In the genomic region with DNA sequence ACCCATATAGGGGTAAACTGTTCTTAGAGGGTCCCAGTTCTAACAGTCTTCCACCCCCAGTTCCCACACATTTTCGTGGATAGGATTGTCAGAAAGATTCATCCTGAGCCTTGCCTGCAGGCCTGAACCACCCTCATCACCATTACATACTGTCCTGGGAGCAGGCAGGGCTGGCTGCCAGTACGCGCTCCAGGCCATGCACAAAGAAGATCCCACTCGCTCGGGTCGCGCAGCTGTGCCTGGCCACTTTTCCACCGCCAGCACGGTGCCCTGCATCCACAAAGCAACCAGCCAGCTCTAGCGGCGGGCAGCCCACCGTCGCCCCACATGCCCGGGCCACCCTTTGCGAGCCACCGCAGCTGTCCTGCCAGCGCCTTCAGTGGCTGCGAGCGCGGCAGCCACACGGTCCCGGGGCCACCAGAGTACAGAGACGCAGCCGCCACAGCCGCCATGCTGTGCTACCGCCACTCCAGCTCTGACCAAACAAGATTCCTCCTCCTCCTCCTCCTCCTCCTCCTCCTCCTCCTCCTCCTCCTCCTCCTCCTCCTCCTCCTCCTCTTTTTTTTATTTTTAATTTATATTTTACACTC, we compare ENCODE assay signal across 8 mouse cellular contexts. TPM values are rescaled to one million over a fixed set of nuclear protein-coding genes. Genes with fewer than 3 reads are reported as not detected.
DNase-seq lines count a peak whose midpoint lies in the region; ATAC-seq and TF ChIP-seq lines count a peak whose summit lies in the region.

No protein-coding gene starts in this region.

- peak overlapping the region; percentile 40 for H3K4me3 ChIP-seq in heart, embryonic 12.5 days
- H3K4me3 ChIP-seq in testis, adult 2 months (ENCODE audit: control insufficient read depth, low read depth, low read length): peak overlapping the region; percentile 40
- no peak overlapping the region for H3K4me3 ChIP-seq in limb, embryonic 11.5 days (ENCODE audit: low read depth, low read length)
- H3K4me3 ChIP-seq in stomach, embryonic 16.5 days (replicated peaks; ENCODE audit: low read length): peak overlapping the region; percentile 16

- WGBS in heart, embryonic 12.5 days: 31% methylated on average over 21 of the region's 26 CpGs
- 42% methylated on average over 26 of the region's 26 CpGs for WGBS in limb, embryonic 11.5 days
- whole genome bisulfite sequencing in stomach, embryonic 16.5 days: 43% methylated on average over 20 of the region's 26 CpGs

- ATAC-seq in heart, embryonic 12.5 days (ENCODE audit: insufficient number of reproducible peaks, low FRiP score): no peak
- ATAC-seq in limb, embryonic 11.5 days (ENCODE audit: insufficient number of reproducible peaks, low FRiP score, low TSS enrichment, low read depth): no peak
- ATAC-seq in stomach, embryonic 16.5 days (ENCODE audit: insufficient read depth, low FRiP score): no peak

- peaks cover 10% of the 10 kb centered on the region; the same call in 1 of the 2 replicates for H3K27me3 ChIP-seq in heart, embryonic 12.5 days (replicated peaks)
- no peaks in the 10 kb centered on the region for H3K27me3 ChIP-seq in testis, adult 2 months (ENCODE audit: control insufficient read depth, insufficient read depth, low read length)
- no peaks in the 10 kb centered on the region; the same call in 1 of the 2 replicates for H3K27me3 ChIP-seq in limb, embryonic 11.5 days (ENCODE audit: control insufficient read depth, insufficient read depth, low read length)
- H3K27me3 ChIP-seq in stomach, embryonic 16.5 days (ENCODE audit: control insufficient read depth, insufficient read depth, low read length): no peaks in the 10 kb centered on the region; the same call in 1 of the 2 replicates

- H3K9ac ChIP-seq in heart, embryonic 12.5 days: no peak overlapping the region
- H3K9ac ChIP-seq in limb, embryonic 11.5 days (ENCODE audit: low read length): peak overlapping the region; percentile 34
- no peak overlapping the region for H3K9ac ChIP-seq in stomach, embryonic 16.5 days (ENCODE audit: low read length)

- no peak for TF ChIP-seq CTCF in testis, adult 2 months (IDR thresholded peaks at IDR 0.05; ENCODE audit: control insufficient read depth, insufficient read depth, insufficient replicate concordance, low read depth, low read length)

- no peak overlapping the region for H3K27ac ChIP-seq in heart, embryonic 12.5 days (ENCODE audit: poor library complexity, severe bottlenecking)
- no peak overlapping the region for H3K27ac ChIP-seq in testis, adult 2 months (ENCODE audit: control insufficient read depth, insufficient read depth, low read depth, low read length)
- no peak overlapping the region for H3K27ac ChIP-seq in limb, embryonic 11.5 days (replicated peaks; ENCODE audit: low read depth, low read length)
- H3K27ac ChIP-seq in stomach, embryonic 16.5 days (ENCODE audit: low read length): no peak overlapping the region

- DNase-seq in heart, adult 9 months (ENCODE audit: low spot score in 2 of 2): no peak
- no peak for DNase-seq in testis, postnatal 10 days (ENCODE audit: low spot score)
- DNase-seq in limb, embryonic 11.5 days (ENCODE audit: low spot score): peak; percentile 20
- no peak for DNase-seq in spleen, postnatal 14 days (ENCODE audit: low spot score in 2 of 2)
- DNase-seq in adrenal gland, adult 2 months: no peak

- TF ChIP-seq POLR2A in testis, adult 2 months (IDR thresholded peaks at IDR 0.05; ENCODE audit: control insufficient read depth, low read depth, low read length): no peak

- no peaks in the 10 kb centered on the region for H3K4me1 ChIP-seq in heart, embryonic 12.5 days (replicated peaks)
- no peaks in the 10 kb centered on the region; the same call in 1 of the 2 replicates for H3K4me1 ChIP-seq in testis, adult 2 months (ENCODE audit: control insufficient read depth, insufficient read depth, low read length)
- H3K4me1 ChIP-seq in limb, embryonic 11.5 days (ENCODE audit: control insufficient read depth, insufficient read depth, low read length): no peaks in the 10 kb centered on the region
- H3K4me1 ChIP-seq in stomach, embryonic 16.5 days (ENCODE audit: control insufficient read depth, insufficient read depth, low read length): no peaks in the 10 kb centered on the region

- H3K36me3 ChIP-seq in heart, embryonic 12.5 days: no peaks in the 10 kb centered on the region
- H3K36me3 ChIP-seq in testis, adult 2 months (ENCODE audit: control insufficient read depth, insufficient read depth, low read length): no peaks in the 10 kb centered on the region
- H3K36me3 ChIP-seq in limb, embryonic 11.5 days (ENCODE audit: control insufficient read depth, insufficient read depth, low read length): no peaks in the 10 kb centered on the region
- no peaks in the 10 kb centered on the region for H3K36me3 ChIP-seq in stomach, embryonic 16.5 days (ENCODE audit: control insufficient read depth, insufficient read depth, low read length)

- peak overlapping the region; percentile 60 for H3K4me2 ChIP-seq in heart, embryonic 12.5 days
- H3K4me2 ChIP-seq in limb, embryonic 11.5 days (ENCODE audit: low read depth, severe bottlenecking): no peak overlapping the region
- H3K4me2 ChIP-seq in stomach, embryonic 16.5 days (ENCODE audit: low read depth, low read length): no peak overlapping the region; the same call in 1 of the 2 replicates

- no peaks in the 10 kb centered on the region for H3K9me3 ChIP-seq in heart, embryonic 12.5 days (replicated peaks)
- H3K9me3 ChIP-seq in limb, embryonic 11.5 days (ENCODE audit: control insufficient read depth, low read length): no peaks in the 10 kb centered on the region
- no peaks in the 10 kb centered on the region for H3K9me3 ChIP-seq in stomach, embryonic 16.5 days (replicated peaks; ENCODE audit: control insufficient read depth, low read length)

RNA-seq across cellular contexts. Expression of a gene that starts 31.8 kb away (rescaled TPM):
- polyA plus RNA-seq in heart, embryonic 12.5 days (2016; fragmentation: Nextera tagmentation; extraction: Ambion mirVana): 17.1 and 17.6 TPM in 2 replicates
- polyA plus RNA-seq in testis, adult 2 months (2012; rRNA removed): 2.1 and 3.0 TPM in 2 replicates
- 14.9 and 17.2 TPM in 2 replicates for polyA plus RNA-seq in limb, embryonic 11.5 days (2014; fragmentation: Nextera tagmentation; extraction: Ambion mirVana)
- 24.1 and 27.0 TPM in 2 replicates for polyA plus RNA-seq in stomach, embryonic 16.5 days (2015; fragmentation: Nextera tagmentation; extraction: Ambion mirVana)
- 10 to 100 TPM; 11.4 to 16.8 TPM for total RNA-seq in adrenal gland, adult 2 months (2021)
- polyA plus RNA-seq in adrenal gland, adult 2 months (2012; rRNA removed): 16.7 and 20.7 TPM in 2 replicates
